Mouse (Mus musculus): ENCODE results near the gene Smg7. TPM values are rescaled to one million over a fixed set of nuclear protein-coding genes. Genes with fewer than 3 reads are reported as not detected.
A peak's percentile ranks its signal among the peaks of the same experiment; 100 is the strongest.

The Smg7 gene
- polyA plus RNA-seq, 1 experiment = 74.0 TPM

- H3K36me3 ChIP-seq (ENCODE audit: control insufficient read depth, insufficient read depth, low read length) = no peaks in the 10 kb centered on the region
- no peak for DNase-seq
- 91% methylated on average over 4 of the region's 4 CpGs for WGBS
- no peak overlapping the region for H3K4me3 ChIP-seq (ENCODE audit: control insufficient read depth, insufficient read depth, low read length)
- H3K27ac ChIP-seq (ENCODE audit: control insufficient read depth, insufficient read depth, low read length) = no peak overlapping the region
- H3K4me1 ChIP-seq (replicated peaks; ENCODE audit: control insufficient read depth, insufficient read depth, low read length) = no peaks in the 10 kb centered on the region
- TF ChIP-seq CTCF (IDR thresholded peaks at IDR 0.05; ENCODE audit: borderline replicate concordance, control insufficient read depth, extremely low read depth, insufficient read depth, low read length, poor library complexity) = no peak
- no peak for TF ChIP-seq POLR2A (IDR thresholded peaks at IDR 0.05; ENCODE audit: control insufficient read depth, extremely low read depth, insufficient read depth, low read length, poor library complexity)
- no peaks in the 10 kb centered on the region for H3K27me3 ChIP-seq (ENCODE audit: control insufficient read depth, insufficient read depth, low read length)
Observed at GRCm38 (mm10) chr1:152917626-152918025, 15.2 kb upstream of the Smg7 start.

- WGBS = 94% methylated on average over 5 of the region's 5 CpGs
- TF ChIP-seq POLR2A (IDR thresholded peaks at IDR 0.05; ENCODE audit: control insufficient read depth, extremely low read depth, insufficient read depth, low read length, poor library complexity) (no peak), CTCF (IDR thresholded peaks at IDR 0.05; ENCODE audit: borderline replicate concordance, control insufficient read depth, extremely low read depth, insufficient read depth, low read length, poor library complexity) (no peak)
Observed at GRCm38 (mm10) chr1:152916936-152917335, 14.5 kb upstream of the Smg7 start.

GRCm38 (mm10) chr1:152915766-152916165 is 13.3 kb upstream of the Smg7 start:
- no peaks in the 10 kb centered on the region for H3K4me1 ChIP-seq (replicated peaks; ENCODE audit: control insufficient read depth, insufficient read depth, low read length)
- 92% methylated on average over 5 of the region's 5 CpGs for WGBS
- no peaks in the 10 kb centered on the region for H3K36me3 ChIP-seq (ENCODE audit: control insufficient read depth, insufficient read depth, low read length)
- TF ChIP-seq CTCF (IDR thresholded peaks at IDR 0.05; ENCODE audit: borderline replicate concordance, control insufficient read depth, extremely low read depth, insufficient read depth, low read length, poor library complexity) (no peak), POLR2A (IDR thresholded peaks at IDR 0.05; ENCODE audit: control insufficient read depth, extremely low read depth, insufficient read depth, low read length, poor library complexity) (no peak)
- no peak overlapping the region for H3K27ac ChIP-seq (ENCODE audit: control insufficient read depth, insufficient read depth, low read length)
- no peaks in the 10 kb centered on the region for H3K27me3 ChIP-seq (ENCODE audit: control insufficient read depth, insufficient read depth, low read length)
- DNase-seq = no peak
- H3K4me3 ChIP-seq (ENCODE audit: control insufficient read depth, insufficient read depth, low read length) = no peak overlapping the region

More at GRCm38 (mm10) chr1:152916936-152917335, 14.5 kb upstream of the Smg7 start:
- Histone ChIP-seq H3K4me3 (ENCODE audit: control insufficient read depth, insufficient read depth, low read length) (no peak overlapping the region), H3K36me3 (ENCODE audit: control insufficient read depth, insufficient read depth, low read length) (no peaks in the 10 kb centered on the region), H3K4me1 (replicated peaks; ENCODE audit: control insufficient read depth, insufficient read depth, low read length) (no peaks in the 10 kb centered on the region), H3K27me3 (ENCODE audit: control insufficient read depth, insufficient read depth, low read length) (no peaks in the 10 kb centered on the region), H3K27ac (ENCODE audit: control insufficient read depth, insufficient read depth, low read length) (no peak overlapping the region)
- DNase-seq = no peak

GRCm38 (mm10) chr1:152913483-152914460 is 11.3 kb upstream of the Smg7 start:
- Histone ChIP-seq H3K4me3 (ENCODE audit: control insufficient read depth, insufficient read depth, low read length) (no peak overlapping the region), H3K27me3 (ENCODE audit: control insufficient read depth, insufficient read depth, low read length) (no peaks in the 10 kb centered on the region), H3K36me3 (ENCODE audit: control insufficient read depth, insufficient read depth, low read length) (no peaks in the 10 kb centered on the region), H3K27ac (ENCODE audit: control insufficient read depth, insufficient read depth, low read length) (no peak overlapping the region), H3K4me1 (replicated peaks; ENCODE audit: control insufficient read depth, insufficient read depth, low read length) (no peaks in the 10 kb centered on the region)
- DNase-seq = no peak
- TF ChIP-seq POLR2A (IDR thresholded peaks at IDR 0.05; ENCODE audit: control insufficient read depth, extremely low read depth, insufficient read depth, low read length, poor library complexity) = no peak
- TF ChIP-seq CTCF (IDR thresholded peaks at IDR 0.05; ENCODE audit: borderline replicate concordance, control insufficient read depth, extremely low read depth, insufficient read depth, low read length, poor library complexity) = no peak
- 93% methylated on average over 6 of the region's 6 CpGs for WGBS

- peaks cover 8% of the 10 kb centered on the region for H3K4me1 ChIP-seq (replicated peaks; ENCODE audit: control insufficient read depth, insufficient read depth, low read length)
- H3K27ac ChIP-seq (ENCODE audit: control insufficient read depth, insufficient read depth, low read length) = no peak overlapping the region
- DNase-seq = peak; percentile 86
- no peaks in the 10 kb centered on the region for H3K36me3 ChIP-seq (ENCODE audit: control insufficient read depth, insufficient read depth, low read length)
- no peaks in the 10 kb centered on the region for H3K27me3 ChIP-seq (ENCODE audit: control insufficient read depth, insufficient read depth, low read length)
- TF ChIP-seq CTCF (IDR thresholded peaks at IDR 0.05; ENCODE audit: borderline replicate concordance, control insufficient read depth, extremely low read depth, insufficient read depth, low read length, poor library complexity) (peak; percentile 61; the same call in 1 of the 2 replicates), POLR2A (IDR thresholded peaks at IDR 0.05; ENCODE audit: control insufficient read depth, extremely low read depth, insufficient read depth, low read length, poor library complexity) (no peak)
- H3K4me3 ChIP-seq (ENCODE audit: control insufficient read depth, insufficient read depth, low read length) = peak overlapping the region; percentile 16
- WGBS = under 1% methylated on average over 14 of the region's 14 CpGs
Observed at GRCm38 (mm10) chr1:152904469-152904868, 2.0 kb upstream of the Smg7 start.

GRCm38 (mm10) chr1:152903591-152904135 is 1.2 kb upstream of the Smg7 start:
- H3K4me3 ChIP-seq (ENCODE audit: control insufficient read depth, insufficient read depth, low read length) = peak overlapping the region; percentile 88
- peak; percentile 58 for DNase-seq
- no peaks in the 10 kb centered on the region for H3K36me3 ChIP-seq (ENCODE audit: control insufficient read depth, insufficient read depth, low read length)
- H3K4me1 ChIP-seq (replicated peaks; ENCODE audit: control insufficient read depth, insufficient read depth, low read length) = peaks cover 8% of the 10 kb centered on the region
- under 1% methylated on average over 36 of the region's 36 CpGs for WGBS
- no peaks in the 10 kb centered on the region for H3K27me3 ChIP-seq (ENCODE audit: control insufficient read depth, insufficient read depth, low read length)
- TF ChIP-seq CTCF (IDR thresholded peaks at IDR 0.05; ENCODE audit: borderline replicate concordance, control insufficient read depth, extremely low read depth, insufficient read depth, low read length, poor library complexity) (no peak), POLR2A (IDR thresholded peaks at IDR 0.05; ENCODE audit: control insufficient read depth, extremely low read depth, insufficient read depth, low read length, poor library complexity) (no peak)
- H3K27ac ChIP-seq (ENCODE audit: control insufficient read depth, insufficient read depth, low read length) = peak overlapping the region; percentile 68

Data from thymus, adult 2 months (tissue).